Mouse (Mus musculus) cerebellum, adult 8-10 months (tissue): ENCODE measurements at regions not wholly inside any gene's neighbourhood (a gene's known extent, or its start where the extent isn't known, plus 50 kb on each side); places are given as distances from the start of the nearest gene placed in this dataset.

Experiments
- DNase-seq: peaks from one replicate; pipeline ENCODE4 v3.0.0; 2022

- no peak for DNase-seq
Measured at GRCm38 (mm10) chr8:92302694-92303093, 54.7 kb upstream of the Irx5 start.

GRCm38 (mm10) chr8:92301029-92301428, 56.4 kb upstream of the Irx5 start:
- DNase-seq = no peak

- DNase-seq = no peak
Measured at GRCm38 (mm10) chr8:92286841-92287811, 70.3 kb upstream of the Irx5 start.

DNA sequence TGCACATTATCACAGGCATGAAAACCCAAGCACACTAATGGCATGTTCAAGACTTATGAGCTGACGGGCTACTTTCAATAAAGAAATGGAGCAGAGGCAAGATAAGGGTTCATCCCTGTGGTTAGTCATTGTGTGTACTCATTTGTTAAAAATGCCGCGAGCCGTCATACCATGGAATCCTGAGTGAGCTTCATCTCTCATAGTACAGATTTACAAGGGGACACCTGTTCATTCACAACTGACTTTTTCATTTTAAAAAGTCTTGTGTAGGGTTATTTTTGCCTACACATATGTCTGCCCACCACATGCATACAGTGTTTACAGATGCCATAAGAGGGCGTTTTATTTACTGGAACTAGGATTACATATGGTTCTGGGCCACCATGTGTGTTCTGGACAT, 81.7 kb upstream of the Irx5 start:
- DNase-seq = no peak

DNA sequence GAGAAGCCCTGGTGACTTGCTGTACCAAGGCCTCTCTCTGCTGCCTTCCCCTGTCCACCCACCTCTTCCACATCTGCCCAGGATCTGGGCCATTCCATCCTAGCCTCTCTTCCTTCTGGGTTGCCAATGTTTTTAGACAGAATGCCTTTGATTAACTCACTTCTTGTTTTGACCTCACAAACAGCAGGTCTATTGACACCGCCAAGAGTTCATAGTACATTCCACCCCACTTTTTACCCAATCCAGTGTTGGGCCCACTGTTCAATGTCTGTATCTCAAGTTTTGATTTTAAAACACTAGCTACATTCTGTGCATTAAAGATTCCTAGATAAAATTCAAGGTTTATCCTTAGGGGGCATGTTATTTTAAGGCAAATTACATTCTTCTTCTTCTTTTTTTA, 84.7 kb upstream of the Irx5 start:
- DNase-seq = no peak

- no peak for DNase-seq
Measured at GRCm38 (mm10) chr8:92272073-92272472, 85.4 kb upstream of the Irx5 start.

GRCm38 (mm10) chr8:92270636-92271035, 86.8 kb upstream of the Irx5 start:
- no peak for DNase-seq

DNA sequence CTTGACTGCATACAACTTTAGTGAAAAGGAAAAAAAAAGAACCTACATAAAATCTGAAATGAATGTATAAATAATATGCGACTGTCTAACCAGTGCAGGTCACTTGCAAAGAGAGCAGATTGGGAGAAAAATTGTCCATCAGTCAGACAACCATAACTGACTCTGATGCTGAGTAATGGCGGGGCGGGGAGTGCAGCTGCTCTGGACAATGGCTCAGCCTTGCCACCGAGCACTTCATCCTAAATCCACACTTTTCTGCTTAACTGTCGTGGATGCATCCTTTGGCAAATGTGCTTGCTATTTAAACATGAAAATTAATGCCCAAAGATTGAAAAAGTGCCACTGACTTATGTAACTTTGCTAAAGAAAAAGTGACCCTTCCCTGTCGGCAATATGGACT, 90.0 kb upstream of the Irx5 start:
- no peak for DNase-seq

GRCm38 (mm10) chr8:92260056-92260455, 97.4 kb upstream of the Irx5 start:
- no peak for DNase-seq

GRCm38 (mm10) chr8:92258258-92258657, 99.2 kb upstream of the Irx5 start:
- no peak for DNase-seq

- DNase-seq = no peak
Measured at GRCm38 (mm10) chr8:92252597-92253375, 104.6 kb upstream of the Irx5 start.

DNA sequence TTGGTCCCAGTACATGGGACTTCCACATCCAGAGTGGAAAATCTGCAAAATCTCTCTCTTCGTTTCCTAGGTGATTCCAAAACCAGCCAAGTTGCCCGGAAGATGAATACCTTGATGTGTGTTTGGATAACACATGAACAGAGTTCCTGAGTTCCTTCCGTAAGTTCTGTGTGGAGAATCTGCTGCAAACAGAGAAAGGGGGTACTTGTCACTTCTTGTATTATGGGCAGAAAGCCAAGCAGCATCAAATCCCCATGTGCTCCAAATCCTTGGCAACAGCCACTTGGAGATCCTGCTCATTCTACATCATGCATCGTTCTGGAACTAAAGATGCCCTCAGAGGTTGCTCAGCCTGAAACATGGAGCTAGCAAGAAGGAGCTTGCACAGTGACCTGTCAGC, 111.1 kb upstream of the Irx5 start:
- no peak for DNase-seq

- no peak for DNase-seq
Measured at GRCm38 (mm10) chr8:92240686-92241275, 116.6 kb upstream of the Irx5 start.

- no peak for DNase-seq
Measured at GRCm38 (mm10) chr8:92231326-92232225, 125.8 kb upstream of the Irx5 start.

DNA sequence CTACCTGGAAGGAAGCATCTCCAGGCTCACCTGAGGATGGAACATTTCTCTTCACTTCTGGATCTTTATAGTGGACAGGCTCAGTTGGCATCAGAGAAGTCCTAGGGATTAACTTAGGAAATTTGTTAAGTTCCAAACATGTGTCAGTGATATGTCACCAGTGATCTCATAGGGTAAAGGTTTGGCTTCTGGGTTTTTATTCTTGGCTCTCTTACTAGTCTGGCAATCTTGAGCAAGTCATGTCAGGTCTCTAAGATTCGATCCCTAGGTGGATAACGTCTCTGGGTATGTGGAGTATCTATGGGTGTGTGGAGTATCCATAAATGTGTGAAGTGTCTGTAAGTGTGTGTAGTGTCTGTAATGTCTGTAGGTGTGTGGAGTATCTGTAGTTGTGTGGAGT, 127.9 kb upstream of the Irx5 start:
- DNase-seq = no peak

- no peak for DNase-seq
Measured at GRCm38 (mm10) chr8:92224929-92225328, 132.5 kb upstream of the Irx5 start.

DNA sequence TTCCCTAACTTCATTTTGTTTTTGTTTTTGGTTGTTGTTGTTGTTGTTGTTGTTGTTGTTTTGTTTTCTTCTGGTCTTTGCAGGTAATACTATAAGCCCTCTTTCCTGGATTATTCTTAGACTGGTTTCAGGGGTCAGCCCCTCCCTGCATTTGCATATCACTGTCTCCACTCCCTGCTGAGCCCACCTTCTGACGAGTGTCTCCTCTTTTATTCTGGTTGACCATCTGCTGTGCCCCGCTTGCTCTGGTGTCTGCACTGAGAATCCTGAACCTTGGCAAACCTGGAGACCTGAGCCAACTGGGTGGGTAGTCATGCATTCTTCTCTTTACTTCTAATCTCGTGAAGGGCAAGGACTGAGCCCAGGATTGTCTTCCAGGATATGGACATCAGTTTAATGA, 134.4 kb upstream of the Irx5 start:
- DNase-seq = no peak

- no peak for DNase-seq
Measured at GRCm38 (mm10) chr8:92219181-92219890, 138.1 kb upstream of the Irx5 start.

GRCm38 (mm10) chr8:92217521-92217920, 139.9 kb upstream of the Irx5 start:
- DNase-seq = no peak

DNA sequence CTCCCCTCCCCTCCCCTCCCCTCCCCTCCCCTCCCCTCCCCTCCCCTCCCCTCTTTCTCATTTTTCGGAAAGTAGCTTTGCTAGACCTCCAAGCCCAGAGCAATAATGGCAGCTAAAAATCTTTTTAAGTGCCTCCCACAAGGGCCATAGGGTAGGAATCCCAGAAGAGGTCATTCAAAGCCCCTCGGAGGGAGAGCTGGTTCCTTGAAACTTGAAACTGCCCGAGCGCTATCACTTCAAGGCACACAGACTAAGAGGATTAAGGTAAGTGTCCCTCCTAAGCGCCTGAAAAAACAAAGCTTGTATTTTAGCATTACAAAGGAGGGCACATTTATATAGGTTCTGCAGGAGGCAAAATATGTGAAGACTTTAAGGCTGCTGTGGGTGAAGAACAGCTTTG, 141.2 kb upstream of the Irx5 start:
- no peak for DNase-seq

DNA sequence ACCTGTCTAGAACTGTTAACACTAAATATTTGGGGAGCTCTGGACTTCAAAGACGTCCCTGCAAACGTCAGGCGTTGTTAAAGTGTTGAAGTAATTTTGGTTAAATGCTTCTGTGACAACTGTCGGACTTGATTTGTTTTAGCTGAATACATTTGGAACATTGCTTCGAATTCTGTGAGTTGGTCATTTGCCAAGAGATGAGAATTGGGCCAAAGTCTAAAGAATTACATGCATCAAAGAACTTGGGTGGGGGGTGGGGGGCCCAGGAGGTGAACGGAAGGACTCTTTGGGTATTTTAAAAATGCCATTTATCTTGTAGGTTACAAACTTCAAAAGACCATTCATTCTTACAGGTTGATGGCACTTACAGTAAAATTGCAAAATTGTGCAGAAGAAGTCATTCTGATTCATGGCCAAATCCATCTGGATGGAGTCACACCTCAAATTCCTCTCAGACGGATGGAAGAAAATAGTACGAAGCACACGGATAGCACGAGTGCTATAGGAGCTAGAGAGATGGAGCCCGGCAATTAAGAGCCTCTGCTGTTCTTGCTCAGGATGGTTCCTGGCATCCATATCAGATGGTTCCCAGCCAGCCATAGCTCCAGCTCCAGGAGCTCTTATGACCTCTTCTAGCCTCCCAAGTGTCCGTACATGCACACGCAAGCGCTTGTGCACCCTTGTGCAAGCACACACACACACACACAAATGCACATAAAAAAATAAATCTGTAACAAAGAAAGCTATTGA, 144.5 kb upstream of the Irx5 start:
- DNase-seq = no peak
